Mouse (Mus musculus): ENCODE results near the gene Cul9. TPM values are rescaled to one million over a fixed set of nuclear protein-coding genes. Genes with fewer than 3 reads are reported as not detected.

The Cul9 gene
- polyA plus RNA-seq, 1 experiment, result 5.8 TPM

DNA sequence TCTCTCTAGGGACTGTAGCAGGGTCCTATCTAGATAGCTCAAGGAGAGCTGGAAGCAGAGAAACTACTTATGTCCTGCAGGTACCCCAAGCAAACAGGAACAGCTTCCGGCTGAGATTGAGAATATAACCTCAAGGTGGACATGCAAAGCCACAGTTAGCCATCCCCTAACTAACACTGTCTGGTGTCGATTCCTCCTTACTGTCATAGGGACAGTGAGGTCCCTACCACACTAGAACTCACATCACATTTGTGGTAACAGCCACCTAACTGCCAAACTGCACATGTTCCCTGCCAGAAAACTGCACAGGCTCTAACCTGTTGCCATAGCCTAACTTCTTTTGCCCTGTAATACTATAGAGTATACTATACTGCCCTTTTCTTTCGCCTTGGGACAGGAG, 7.7 kb upstream of the Cul9 start:
- peaks cover 29% of the 10 kb centered on the region for H3K36me3 ChIP-seq (ENCODE audit: control insufficient read depth, insufficient read depth, low read length)
- H3K4me3 ChIP-seq (ENCODE audit: low read depth, low read length), result no peak overlapping the region
- H3K4me1 ChIP-seq (ENCODE audit: control insufficient read depth, insufficient read depth, insufficient read length, low read length), result peaks cover 9% of the 10 kb centered on the region
- peak overlapping the region; percentile 74 for H3K27ac ChIP-seq (ENCODE audit: insufficient read depth, low read depth, low read length)
- no peaks in the 10 kb centered on the region for H3K27me3 ChIP-seq (ENCODE audit: control insufficient read depth, insufficient read depth, low read length)
- TF ChIP-seq CTCF (IDR thresholded peaks at IDR 0.05; ENCODE audit: extremely low read depth, insufficient read length, insufficient replicate concordance, low read depth, low read length) (no peak), POLR2A (IDR thresholded peaks at IDR 0.05; ENCODE audit: low read depth, low read length) (no peak)
- WGBS, result 70% methylated on average over 3 of the region's 3 CpGs

DNA sequence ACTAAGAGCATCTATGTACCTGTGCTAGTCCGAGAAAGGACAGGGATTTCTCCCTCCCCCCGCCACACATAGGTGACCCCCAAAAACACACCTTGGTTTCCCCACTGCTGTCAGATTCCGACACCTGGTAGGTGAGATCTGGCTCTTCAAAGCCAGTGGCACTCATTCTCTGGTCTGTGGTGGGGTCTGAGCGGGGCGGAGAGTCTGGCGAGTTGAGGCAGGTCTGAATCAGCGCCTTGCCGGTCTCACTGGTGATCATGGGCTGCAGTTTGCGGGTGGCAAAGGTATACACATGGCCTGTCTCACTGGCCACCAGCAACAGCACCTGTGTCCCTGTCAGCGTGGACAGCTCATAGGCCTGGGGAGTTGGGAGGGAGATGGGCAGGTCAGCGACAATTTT, 7.3 kb upstream of the Cul9 start:
- Histone ChIP-seq H3K27ac (ENCODE audit: insufficient read depth, low read depth, low read length) (peak overlapping the region; percentile 74), H3K4me3 (ENCODE audit: low read depth, low read length) (peak overlapping the region; percentile 55), H3K36me3 (ENCODE audit: control insufficient read depth, insufficient read depth, low read length) (peaks cover 33% of the 10 kb centered on the region), H3K4me1 (ENCODE audit: control insufficient read depth, insufficient read depth, insufficient read length, low read length) (peaks cover 9% of the 10 kb centered on the region), H3K27me3 (ENCODE audit: control insufficient read depth, insufficient read depth, low read length) (no peaks in the 10 kb centered on the region)
- 59% methylated on average over 11 of the region's 11 CpGs for WGBS
- TF ChIP-seq POLR2A (IDR thresholded peaks at IDR 0.05; ENCODE audit: low read depth, low read length) (no peak), CTCF (IDR thresholded peaks at IDR 0.05; ENCODE audit: extremely low read depth, insufficient read length, insufficient replicate concordance, low read depth, low read length) (no peak)

DNA sequence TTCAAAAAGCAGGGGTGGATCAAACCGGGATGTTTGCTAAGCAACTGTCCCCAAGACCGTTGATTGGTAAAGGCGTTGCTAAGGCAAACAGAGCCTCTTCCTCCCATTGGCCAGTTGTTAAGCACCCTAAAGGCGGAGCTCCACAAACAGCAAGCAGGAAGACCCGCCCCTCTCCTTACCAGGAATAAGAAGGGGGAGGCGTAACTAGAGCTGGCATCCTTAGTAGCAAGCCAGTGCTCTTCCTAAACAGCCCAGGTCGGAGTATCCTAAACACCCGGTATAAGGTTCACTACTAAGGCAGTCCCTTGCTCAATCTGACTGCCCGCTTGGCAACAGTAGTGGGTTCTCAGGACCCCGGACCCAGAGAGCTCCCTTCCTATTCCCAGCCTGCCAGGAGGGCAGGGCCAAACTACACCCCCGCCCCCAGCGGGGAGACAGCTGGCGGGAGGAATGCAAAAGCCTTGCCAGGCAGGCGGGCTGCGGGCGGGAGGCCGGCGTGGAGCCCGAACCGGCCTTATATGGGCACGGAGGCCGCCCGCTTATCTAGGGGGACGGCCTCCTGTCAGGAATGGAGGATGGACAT, 6.7 kb upstream of the Cul9 start:
- H3K4me3 ChIP-seq (ENCODE audit: low read depth, low read length), result peak overlapping the region; percentile 55
- H3K27ac ChIP-seq (ENCODE audit: insufficient read depth, low read depth, low read length), result peak overlapping the region; percentile 84
- WGBS, result 7% methylated on average over 24 of the region's 24 CpGs
- peaks cover 36% of the 10 kb centered on the region for H3K36me3 ChIP-seq (ENCODE audit: control insufficient read depth, insufficient read depth, low read length)
- no peak for TF ChIP-seq CTCF (IDR thresholded peaks at IDR 0.05; ENCODE audit: extremely low read depth, insufficient read length, insufficient replicate concordance, low read depth, low read length)
- 0 out of 2 replicates have a peak, but pooled peaks have one; percentile 19 for TF ChIP-seq POLR2A (IDR thresholded peaks at IDR 0.05; ENCODE audit: low read depth, low read length)
- H3K4me1 ChIP-seq (ENCODE audit: control insufficient read depth, insufficient read depth, insufficient read length, low read length), result peaks cover 9% of the 10 kb centered on the region
- H3K27me3 ChIP-seq (ENCODE audit: control insufficient read depth, insufficient read depth, low read length), result no peaks in the 10 kb centered on the region

DNA sequence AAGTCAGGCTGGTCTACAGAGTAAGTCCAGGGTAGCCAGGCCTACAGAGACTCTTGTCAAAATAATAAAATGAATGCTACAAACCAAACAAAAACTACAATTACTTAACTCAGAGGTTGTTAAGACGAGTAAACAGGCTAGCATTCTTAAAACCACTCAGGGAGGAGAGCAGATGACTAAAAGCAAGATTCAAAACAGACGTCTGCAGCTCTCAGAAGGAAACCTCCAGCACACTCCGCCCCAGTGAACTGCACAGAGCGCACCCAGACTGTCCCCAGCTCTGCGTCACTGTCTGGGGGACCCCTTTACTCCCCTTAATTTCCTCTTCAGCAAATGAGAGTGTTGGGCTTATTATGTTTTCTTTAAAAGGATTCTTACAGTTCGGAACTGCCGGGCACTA, 6.0 kb upstream of the Cul9 start:
- 86% methylated on average over 7 of the region's 7 CpGs for WGBS
- Histone ChIP-seq H3K27me3 (ENCODE audit: control insufficient read depth, insufficient read depth, low read length) (no peaks in the 10 kb centered on the region), H3K4me3 (ENCODE audit: low read depth, low read length) (no peak overlapping the region), H3K4me1 (ENCODE audit: control insufficient read depth, insufficient read depth, insufficient read length, low read length) (peaks cover 9% of the 10 kb centered on the region), H3K27ac (ENCODE audit: insufficient read depth, low read depth, low read length) (no peak overlapping the region), H3K36me3 (ENCODE audit: control insufficient read depth, insufficient read depth, low read length) (peaks cover 36% of the 10 kb centered on the region)
- TF ChIP-seq CTCF (IDR thresholded peaks at IDR 0.05; ENCODE audit: extremely low read depth, insufficient read length, insufficient replicate concordance, low read depth, low read length) (no peak), POLR2A (IDR thresholded peaks at IDR 0.05; ENCODE audit: low read depth, low read length) (no peak)

DNA sequence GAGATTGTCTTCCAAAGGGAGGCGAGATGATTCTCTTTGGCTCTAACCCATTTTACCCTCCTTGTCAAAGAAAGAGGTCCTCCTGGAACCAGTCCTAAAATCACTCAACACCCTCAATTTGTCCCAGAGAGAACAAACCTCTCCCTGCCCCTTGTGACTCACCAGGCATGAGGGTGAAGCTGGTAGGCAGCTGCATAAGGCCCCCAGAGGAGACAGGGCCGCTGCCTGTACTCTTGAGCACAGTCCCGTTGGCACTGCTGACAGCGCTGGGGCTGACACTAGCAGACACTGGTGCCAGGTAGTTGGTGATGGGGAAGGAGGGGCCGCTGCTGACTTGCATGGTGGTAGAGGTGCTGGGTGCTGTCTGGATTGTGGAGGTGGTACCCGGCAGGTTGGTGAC, 5.2 kb upstream of the Cul9 start:
- Histone ChIP-seq H3K4me1 (ENCODE audit: control insufficient read depth, insufficient read depth, insufficient read length, low read length) (peaks cover 10% of the 10 kb centered on the region), H3K36me3 (ENCODE audit: control insufficient read depth, insufficient read depth, low read length) (peaks cover 36% of the 10 kb centered on the region), H3K4me3 (ENCODE audit: low read depth, low read length) (no peak overlapping the region), H3K27ac (ENCODE audit: insufficient read depth, low read depth, low read length) (no peak overlapping the region), H3K27me3 (ENCODE audit: control insufficient read depth, insufficient read depth, low read length) (no peaks in the 10 kb centered on the region)
- 92% methylated on average over 6 of the region's 6 CpGs for WGBS
- no peak for TF ChIP-seq POLR2A (IDR thresholded peaks at IDR 0.05; ENCODE audit: low read depth, low read length)
- no peak for TF ChIP-seq CTCF (IDR thresholded peaks at IDR 0.05; ENCODE audit: extremely low read depth, insufficient read length, insufficient replicate concordance, low read depth, low read length)

DNA sequence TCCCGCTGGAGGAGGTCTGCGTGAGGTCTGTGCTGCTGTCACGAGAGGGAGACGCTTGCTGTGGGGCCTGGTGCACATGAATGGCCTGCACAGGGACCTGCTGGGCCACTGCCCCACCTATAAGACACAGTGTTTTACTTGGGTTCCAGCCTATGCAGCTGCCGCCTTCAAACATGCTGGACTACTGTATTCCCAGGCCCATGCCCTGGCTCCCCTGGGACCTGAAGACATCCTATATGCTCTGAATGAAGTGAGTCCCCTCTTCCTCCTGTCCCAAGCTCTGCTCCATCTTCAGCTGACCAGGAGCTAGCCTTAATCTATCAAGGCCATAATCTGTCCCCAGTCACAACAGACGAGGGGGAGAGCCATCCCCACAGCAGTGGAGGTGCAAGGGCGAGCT, 4.7 kb upstream of the Cul9 start:
- TF ChIP-seq POLR2A (IDR thresholded peaks at IDR 0.05; ENCODE audit: low read depth, low read length), result no peak
- no peak for TF ChIP-seq CTCF (IDR thresholded peaks at IDR 0.05; ENCODE audit: extremely low read depth, insufficient read length, insufficient replicate concordance, low read depth, low read length)
- H3K36me3 ChIP-seq (ENCODE audit: control insufficient read depth, insufficient read depth, low read length), result peaks cover 36% of the 10 kb centered on the region
- WGBS, result 91% methylated on average over 7 of the region's 7 CpGs
- H3K4me3 ChIP-seq (ENCODE audit: low read depth, low read length), result no peak overlapping the region
- no peak overlapping the region for H3K27ac ChIP-seq (ENCODE audit: insufficient read depth, low read depth, low read length)
- peaks cover 14% of the 10 kb centered on the region for H3K4me1 ChIP-seq (ENCODE audit: control insufficient read depth, insufficient read depth, insufficient read length, low read length)
- no peaks in the 10 kb centered on the region for H3K27me3 ChIP-seq (ENCODE audit: control insufficient read depth, insufficient read depth, low read length)

DNA sequence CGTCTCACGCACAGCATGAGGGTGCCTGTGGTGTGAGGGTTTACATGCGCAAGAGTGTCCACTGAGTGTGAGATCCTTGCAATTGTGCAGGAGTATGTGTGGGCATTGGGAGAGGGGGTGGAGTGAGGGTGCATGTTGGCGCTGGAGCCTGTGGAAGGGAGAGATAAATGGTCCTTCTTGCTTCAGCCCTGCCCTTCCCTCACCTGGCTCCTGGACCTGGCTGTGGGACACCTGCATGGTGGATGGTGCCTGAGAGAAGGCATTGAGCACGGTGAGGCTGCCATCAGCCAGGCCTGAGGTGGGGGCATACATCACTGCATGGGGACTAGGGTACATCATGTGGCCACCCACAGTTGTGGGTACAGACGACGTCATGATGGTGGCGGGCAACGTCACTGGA, 3.5 kb upstream of the Cul9 start:
- no peak for TF ChIP-seq CTCF (IDR thresholded peaks at IDR 0.05; ENCODE audit: extremely low read depth, insufficient read length, insufficient replicate concordance, low read depth, low read length)
- no peak for TF ChIP-seq POLR2A (IDR thresholded peaks at IDR 0.05; ENCODE audit: low read depth, low read length)
- peaks cover 14% of the 10 kb centered on the region for H3K4me1 ChIP-seq (ENCODE audit: control insufficient read depth, insufficient read depth, insufficient read length, low read length)
- 92% methylated on average over 9 of the region's 9 CpGs for WGBS
- H3K27ac ChIP-seq (ENCODE audit: insufficient read depth, low read depth, low read length), result no peak overlapping the region
- H3K4me3 ChIP-seq (ENCODE audit: low read depth, low read length), result no peak overlapping the region
- H3K27me3 ChIP-seq (ENCODE audit: control insufficient read depth, insufficient read depth, low read length), result no peaks in the 10 kb centered on the region
- peaks cover 36% of the 10 kb centered on the region for H3K36me3 ChIP-seq (ENCODE audit: control insufficient read depth, insufficient read depth, low read length)
